Mouse (Mus musculus) liver, adult 2 months (tissue): ENCODE measurements around the gene 4930412O13Rik. TPM values are rescaled to one million over a fixed set of nuclear protein-coding genes. Genes with fewer than 3 reads are reported as not detected.

Experiments used
- DNase-seq: peaks from one replicate; pipeline ENCODE4 v3.0.0-alpha.2; 2011; ENCODE audit warnings: low read depth, low spot score; ENCODE audit errors: extremely low read depth
- H3K27ac ChIP-seq: fragments of 200-500 bp; replicated peaks from 2 replicates; pipeline ENCODE4 v1.5.1; 2012; ENCODE audit warnings: low read depth, mild to moderate bottlenecking, control low read depth, inconsistent platforms, low read length; ENCODE audit not compliant: insufficient read depth
- H3K27me3 ChIP-seq: fragments of 200-500 bp; 2 replicates; pipeline ENCODE4 v1.6.1; 2012; ENCODE audit warnings: mild to moderate bottlenecking, moderate library complexity, low read length, inconsistent platforms; ENCODE audit not compliant: control insufficient read depth, insufficient read depth
- H3K36me3 ChIP-seq: fragments of 200-500 bp; 2 replicates; pipeline ENCODE4 v1.6.1; 2012; ENCODE audit warnings: low read length, inconsistent platforms; ENCODE audit not compliant: control insufficient read depth, insufficient read depth
- H3K4me1 ChIP-seq: fragments of 200-500 bp; 2 replicates; pipeline ENCODE4 v1.6.1; 2011; ENCODE audit warnings: low read length; ENCODE audit not compliant: control insufficient read depth, insufficient read depth
- H3K4me3 ChIP-seq: fragments of 200-500 bp; 2 replicates; pipeline ENCODE4 v1.5.1; 2011; ENCODE audit warnings: low read depth, mild to moderate bottlenecking, control low read depth, low read length, moderate library complexity; ENCODE audit not compliant: insufficient read depth
- H3K79me2 ChIP-seq: fragments of 200-500 bp; 2 replicates; pipeline ENCODE4 v1.6.1; 2012; ENCODE audit warnings: inconsistent platforms, mild to moderate bottlenecking, low read length, moderate library complexity; ENCODE audit not compliant: control insufficient read depth, insufficient read depth
- H3K9ac ChIP-seq: fragments of 200-500 bp; 2 replicates; pipeline ENCODE4 v1.6.1; 2012; ENCODE audit warnings: low read depth, mild to moderate bottlenecking, control low read depth, inconsistent platforms, low read length
- CTCF ChIP-seq: fragments of 200-500 bp; IDR thresholded peaks from 2 replicates; pipeline ENCODE4 v1.5.1; 2011; ENCODE audit warnings: low read depth, low read length, control low read depth
- POLR2A ChIP-seq: fragments of 200-500 bp; IDR thresholded peaks from 2 replicates; pipeline ENCODE4 v1.6.1; 2011; ENCODE audit warnings: low read length, control low read depth; ENCODE audit not compliant: insufficient read depth; ENCODE audit errors: extremely low read depth
- WGBS: fragments of 180-500 bp; shearing (Covaris S2); methylation state at CpG from one replicate; pipeline ENCODE4 v1.1.7; 2018; 5-methylcytosine and 5-hydroxymethylcytosine counted together
- polyA plus RNA-seq: library from polyadenylated mRNA; depleted of rRNA; stranded (reverse); fragments of >200 nt; gene quantifications from 2 replicates; pipeline ENCODE4 v1.2.3, GENCODE M21; 2012
- total RNA-seq: library from RNA; depleted of rRNA; stranded (reverse); fragments of >200 nt; gene quantifications from 2 replicates; pipeline ENCODE4 v1.2.3, GENCODE M21; 2014

The 4930412O13Rik gene
- total and polyA plus RNA-seq, 2 experiments, result not detected

DNA sequence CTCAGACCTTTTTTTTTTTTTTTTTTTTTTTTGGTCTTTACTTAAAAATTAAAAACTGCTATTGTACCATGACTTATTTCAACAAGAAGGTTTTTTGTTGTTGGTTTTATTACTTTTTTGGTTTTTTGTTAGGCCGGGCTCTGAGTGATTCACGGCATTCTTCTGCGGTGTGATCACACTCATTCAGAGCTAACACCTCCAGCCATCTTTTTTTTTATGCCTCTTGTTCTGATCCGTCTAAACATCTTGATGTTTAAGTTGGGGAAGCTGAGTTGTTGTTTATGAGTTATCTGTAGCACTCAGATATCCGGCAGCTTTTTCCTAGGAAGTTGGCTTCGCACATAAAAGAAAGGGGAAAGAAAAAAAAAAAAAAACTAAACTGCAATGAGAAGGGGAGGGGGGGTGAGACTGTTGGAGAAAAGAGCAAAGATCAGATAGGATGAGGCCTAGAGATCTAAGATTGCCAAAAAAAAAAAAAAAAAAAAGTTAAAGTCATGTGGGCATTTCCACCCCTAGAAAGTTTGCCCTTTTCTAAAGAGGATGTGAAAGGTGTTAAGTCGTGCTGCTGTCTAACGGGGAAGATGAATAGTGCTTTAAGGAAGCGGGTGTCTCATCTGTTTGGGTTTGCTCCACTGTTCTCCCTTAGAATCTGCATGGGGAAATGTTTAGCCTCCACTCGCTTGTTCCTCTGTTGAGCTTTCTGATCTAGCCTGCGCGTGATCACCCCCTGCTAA, 13.8 kb upstream of the 4930412O13Rik start:
- Histone ChIP-seq H3K27ac (no peak overlapping the region), H3K4me1 (no peaks in the 10 kb centered on the region), H3K27me3 (no peaks in the 10 kb centered on the region), H3K4me3 (no peak overlapping the region), H3K9ac (no peak overlapping the region), H3K79me2 (no peaks in the 10 kb centered on the region), H3K36me3 (no peaks in the 10 kb centered on the region)
- TF ChIP-seq POLR2A, result no peak
- no peak for TF ChIP-seq CTCF
- 77% methylated on average over 12 of the region's 12 CpGs for WGBS
- DNase-seq, result no peak

DNA sequence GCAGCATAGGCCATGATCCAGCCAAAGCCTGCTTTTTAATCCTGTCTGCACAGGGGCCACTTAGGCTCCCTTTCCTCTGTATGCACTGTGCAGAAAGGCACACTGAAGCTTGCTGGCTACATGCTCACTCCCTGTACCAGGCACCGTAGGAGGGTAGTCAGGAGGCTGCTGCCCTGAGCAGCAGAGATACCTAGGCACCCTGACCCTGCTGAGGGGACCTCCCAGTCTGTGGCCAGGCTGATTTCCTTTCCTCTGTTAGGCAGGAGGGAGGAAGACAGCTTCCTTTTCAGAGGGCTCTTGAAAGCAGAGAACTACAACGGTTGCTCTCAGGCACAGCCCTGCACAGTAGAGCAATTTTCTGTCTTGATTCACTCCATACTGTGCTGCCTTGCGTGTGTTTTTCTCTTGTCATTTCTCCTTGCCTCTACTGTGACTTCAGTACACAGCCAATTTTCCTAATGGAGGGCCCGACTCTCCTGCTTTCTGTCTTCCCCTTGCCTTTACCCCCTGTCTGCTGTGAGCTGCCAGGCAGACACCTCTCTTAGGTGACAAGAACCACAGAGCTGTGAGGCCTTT, 9.8 kb upstream of the 4930412O13Rik start:
- TF ChIP-seq POLR2A (no peak), CTCF (no peak)

DNA sequence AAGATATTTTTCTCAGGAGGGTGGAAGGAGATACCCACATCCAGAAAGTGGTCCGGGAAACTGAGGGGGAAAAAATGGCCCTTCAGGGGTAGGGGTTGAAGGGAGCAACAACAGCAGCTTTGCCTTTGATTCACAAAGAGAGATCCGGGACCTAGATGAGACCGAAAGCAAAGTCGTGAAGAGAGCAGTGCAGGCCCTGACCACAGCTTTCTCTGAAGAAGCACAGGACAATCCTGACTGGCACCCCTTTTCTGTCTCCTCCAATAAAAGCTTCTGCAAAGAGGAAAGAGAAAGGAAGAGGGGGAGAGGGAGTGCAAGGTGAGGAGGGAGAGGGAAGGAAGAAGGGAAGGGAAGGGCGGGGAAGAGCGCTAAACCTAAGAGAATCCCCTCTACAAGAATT, 9.3 kb upstream of the 4930412O13Rik start:
- Histone ChIP-seq H3K27me3 (0 out of 2 replicates have a peak, but pooled peaks cover 2% of the 10 kb centered on the region), H3K4me1 (no peaks in the 10 kb centered on the region), H3K36me3 (no peaks in the 10 kb centered on the region), H3K9ac (no peak overlapping the region), H3K79me2 (no peaks in the 10 kb centered on the region), H3K4me3 (no peak overlapping the region), H3K27ac (no peak overlapping the region)
- 75% methylated on average over 6 of the region's 6 CpGs for WGBS
- no peak for DNase-seq
- TF ChIP-seq POLR2A (no peak), CTCF (no peak)

More for the DNA sequence above, 9.8 kb upstream of the 4930412O13Rik start:
- Histone ChIP-seq H3K4me3 (no peak overlapping the region), H3K4me1 (no peaks in the 10 kb centered on the region), H3K36me3 (no peaks in the 10 kb centered on the region), H3K79me2 (no peaks in the 10 kb centered on the region), H3K9ac (no peak overlapping the region), H3K27ac (no peak overlapping the region), H3K27me3 (0 out of 2 replicates have a peak, but pooled peaks cover 2% of the 10 kb centered on the region)
- no peak for DNase-seq
- 67% methylated on average over 4 of the region's 4 CpGs for WGBS

DNA sequence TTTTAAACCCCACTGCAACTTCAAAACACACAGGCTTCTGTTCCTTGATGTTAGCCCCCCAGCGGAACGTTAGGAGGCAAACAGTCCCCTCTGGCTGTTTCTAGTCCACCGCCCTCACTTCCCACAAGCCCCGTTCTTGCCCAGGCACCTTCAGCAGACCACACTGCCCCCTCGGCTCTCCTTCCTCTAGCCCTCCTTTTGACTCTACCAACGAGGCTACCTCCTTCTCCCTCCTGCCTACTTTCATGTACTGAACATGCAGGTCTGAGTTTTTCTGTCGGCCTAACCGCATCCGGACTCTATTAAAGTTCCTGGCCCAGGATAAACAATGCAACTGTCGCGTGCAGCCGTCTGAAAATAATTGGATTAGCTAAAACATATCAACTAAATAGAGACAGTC, 8.4 kb upstream of the 4930412O13Rik start:
- DNase-seq, result no peak
- Histone ChIP-seq H3K27ac (no peak overlapping the region), H3K9ac (no peak overlapping the region), H3K4me3 (no peak overlapping the region), H3K79me2 (no peaks in the 10 kb centered on the region), H3K4me1 (peaks cover 2% of the 10 kb centered on the region; the same call in 1 of the 2 replicates), H3K36me3 (no peaks in the 10 kb centered on the region), H3K27me3 (peaks cover 6% of the 10 kb centered on the region)
- TF ChIP-seq CTCF (no peak), POLR2A (no peak)
- WGBS, result 66% methylated on average over 12 of the region's 12 CpGs

DNA sequence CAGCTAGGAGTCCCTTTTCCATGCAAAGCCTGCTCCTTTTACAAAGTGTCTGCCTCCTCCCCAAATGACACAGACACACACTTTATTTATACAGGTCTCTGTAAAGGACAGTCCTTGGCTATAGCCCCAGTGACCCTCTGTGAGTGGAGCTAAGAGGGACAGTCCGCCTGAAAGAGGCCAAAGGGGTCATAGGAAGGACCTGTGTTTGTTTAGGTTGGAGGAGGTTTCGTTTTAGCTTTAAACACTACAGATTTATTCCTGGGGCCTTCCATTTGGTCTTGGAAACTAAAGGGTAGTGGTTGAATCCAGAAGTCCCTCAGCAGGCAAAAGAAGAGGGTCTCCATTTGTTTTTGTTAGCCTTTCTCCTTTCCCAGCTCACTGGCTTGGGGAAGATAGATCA, 7.3 kb upstream of the 4930412O13Rik start:
- Histone ChIP-seq H3K4me3 (no peak overlapping the region), H3K27me3 (peaks cover 6% of the 10 kb centered on the region), H3K79me2 (no peaks in the 10 kb centered on the region), H3K4me1 (peaks cover 5% of the 10 kb centered on the region), H3K27ac (no peak overlapping the region), H3K9ac (no peak overlapping the region), H3K36me3 (no peaks in the 10 kb centered on the region)
- DNase-seq, result no peak
- WGBS, result 35% methylated on average over 2 of the region's 2 CpGs
- TF ChIP-seq CTCF, result no peak
- no peak for TF ChIP-seq POLR2A
